Mouse (Mus musculus): ENCODE results near the gene Hmox1. TPM values are rescaled to one million over a fixed set of nuclear protein-coding genes. Genes with fewer than 3 reads are reported as not detected.

The Hmox1 gene
- polyA plus RNA-seq (2014; fragmentation: Illumina TruSeq; extraction: RNeasy Lipid Tissue Mini Kit (QIAGEN cat#74804); ENCODE audit: low read depth, low replicate concordance), result 1.3 TPM

DNA sequence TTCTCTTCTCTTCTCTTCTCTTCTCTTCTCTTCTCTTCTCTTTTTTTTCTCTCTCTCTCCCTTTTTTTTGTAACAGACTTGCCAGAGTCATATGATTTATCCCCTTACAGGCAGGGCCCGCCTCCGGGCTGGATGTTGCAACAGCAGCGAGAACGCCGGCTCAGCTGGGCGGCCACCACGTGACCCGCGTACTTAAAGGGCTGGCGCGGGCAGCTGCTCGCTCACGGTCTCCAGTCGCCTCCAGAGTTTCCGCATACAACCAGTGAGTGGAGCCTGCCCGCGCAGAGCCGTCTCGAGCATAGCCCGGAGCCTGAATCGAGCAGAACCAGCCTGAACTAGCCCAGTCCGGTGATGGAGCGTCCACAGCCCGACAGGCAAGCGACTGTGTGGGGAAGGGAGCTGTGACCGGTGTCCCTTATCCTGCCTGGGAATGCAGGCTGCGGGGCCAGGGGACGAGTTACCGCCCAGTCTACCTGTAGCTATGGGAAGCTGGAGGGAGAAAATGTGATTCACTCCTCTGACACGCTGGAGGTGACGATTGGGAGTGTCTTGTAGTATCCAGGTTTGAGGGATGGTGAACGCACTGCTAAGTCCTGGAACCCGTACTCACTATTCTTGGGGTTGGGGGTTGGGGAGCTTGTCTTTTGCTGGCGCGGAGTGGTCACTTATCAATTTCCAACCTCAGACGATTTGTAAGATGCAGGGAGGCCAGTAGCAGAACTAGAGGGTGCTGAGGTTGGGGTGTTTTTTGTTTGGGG, at the start of gene Hmox1:
Hmox1 (plus strand) TSS at position 223 of the 758 bp plus-strand sequence.

DNA sequence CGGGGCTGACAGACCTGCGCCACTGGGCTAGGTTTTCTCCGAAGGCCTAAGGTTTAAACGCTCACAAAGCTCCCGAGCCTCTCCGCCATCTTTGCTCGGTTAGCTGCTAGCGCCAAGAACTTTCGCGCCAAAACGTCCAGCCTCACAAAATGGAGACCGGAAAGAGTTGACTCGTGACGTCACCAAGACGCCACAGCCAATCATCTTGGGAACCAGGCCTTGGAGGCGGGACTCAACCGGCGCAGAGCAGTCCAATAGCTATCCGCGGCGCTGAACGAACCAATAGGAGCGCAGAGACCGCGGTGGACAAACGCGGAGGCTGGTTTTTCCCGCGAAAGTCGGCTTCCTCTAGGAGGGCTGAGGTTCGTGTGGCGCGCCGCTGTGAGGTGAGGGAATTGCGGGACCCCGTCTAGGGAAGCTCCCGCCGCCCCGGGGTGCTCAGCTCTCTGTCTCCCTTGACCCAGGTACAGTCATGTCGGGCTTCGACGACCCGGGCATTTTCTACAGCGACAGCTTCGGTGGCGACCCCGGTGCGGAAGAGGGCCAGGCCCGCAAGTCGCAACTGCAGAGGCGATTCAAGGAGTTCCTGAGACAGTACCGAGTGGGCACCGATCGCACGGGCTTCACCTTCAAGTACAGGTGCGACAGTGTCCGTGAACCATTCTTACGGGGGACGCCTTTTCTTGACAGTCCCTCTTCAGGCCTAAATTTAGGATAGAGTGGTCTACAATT, 16.0 kb downstream of the Hmox1 start, which contains the start of gene Mcm5:
Mcm5 (plus strand) TSS at position 334 of the 732 bp plus-strand sequence.

Other genes with a start within 250 kb of the Hmox1 start
- 12.1 TPM for gene Isx, start 220.4 kb upstream of the Hmox1 start, polyA plus RNA-seq (2014; fragmentation: Illumina TruSeq; extraction: RNeasy Lipid Tissue Mini Kit (QIAGEN cat#74804); ENCODE audit: low read depth, low replicate concordance)
- gene Hmgxb4, start 100.3 kb upstream of the Hmox1 start, polyA plus RNA-seq (2014; fragmentation: Illumina TruSeq; extraction: RNeasy Lipid Tissue Mini Kit (QIAGEN cat#74804); ENCODE audit: low read depth, low replicate concordance), result 29.7 TPM
- gene Tom1, start 59.9 kb upstream of the Hmox1 start, polyA plus RNA-seq (2014; fragmentation: Illumina TruSeq; extraction: RNeasy Lipid Tissue Mini Kit (QIAGEN cat#74804); ENCODE audit: low read depth, low replicate concordance), result 0.79 TPM
- gene Mcm5, start 15.9 kb downstream of the Hmox1 start, polyA plus RNA-seq (2014; fragmentation: Illumina TruSeq; extraction: RNeasy Lipid Tissue Mini Kit (QIAGEN cat#74804); ENCODE audit: low read depth, low replicate concordance), result 2.2 TPM
- 2.5 TPM for gene Rasd2, start 120.3 kb downstream of the Hmox1 start, polyA plus RNA-seq (2014; fragmentation: Illumina TruSeq; extraction: RNeasy Lipid Tissue Mini Kit (QIAGEN cat#74804); ENCODE audit: low read depth, low replicate concordance)

Data from sigmoid colon, adult 10 weeks (tissue).